Mouse (Mus musculus) thymus, postnatal 4 days (tissue): ENCODE measurements around the gene Arap1.

Experiments used
- DNase-seq: peaks from one replicate; pipeline ENCODE4 v3.0.0; 2021

The Arap1 gene

GRCm38 (mm10) chr7:101367901-101368852, 20.3 kb downstream of the Arap1 start:
- DNase-seq = no peak

- no peak for DNase-seq
These were observed 21.8 kb downstream of the Arap1 start for GRCm38 (mm10) chr7:101369666-101370065.

- DNase-seq = no peak
These were observed 25.2 kb downstream of the Arap1 start for GRCm38 (mm10) chr7:101373082-101373481.

- DNase-seq = no peak
These were observed 26.3 kb downstream of the Arap1 start for GRCm38 (mm10) chr7:101374155-101374554.

- DNase-seq = no peak
These were observed 29.0 kb downstream of the Arap1 start for GRCm38 (mm10) chr7:101376701-101377340.

- peak; percentile 86 for DNase-seq
These were observed 29.9 kb downstream of the Arap1 start for GRCm38 (mm10) chr7:101377741-101378262.

GRCm38 (mm10) chr7:101378285-101378684, 30.4 kb downstream of the Arap1 start:
- DNase-seq = peak; percentile 42

GRCm38 (mm10) chr7:101378796-101379465, 31.1 kb downstream of the Arap1 start:
- DNase-seq = peak; percentile 45

- no peak for DNase-seq
These were observed 31.9 kb downstream of the Arap1 start for GRCm38 (mm10) chr7:101379732-101380131.

GRCm38 (mm10) chr7:101381512-101381911, 33.6 kb downstream of the Arap1 start:
- DNase-seq = no peak

- no peak for DNase-seq
These were observed 34.5 kb downstream of the Arap1 start for GRCm38 (mm10) chr7:101382378-101382777.

- no peak for DNase-seq
These were observed 35.9 kb downstream of the Arap1 start for GRCm38 (mm10) chr7:101383756-101384155.

GRCm38 (mm10) chr7:101384931-101385330, 37.1 kb downstream of the Arap1 start:
- no peak for DNase-seq

GRCm38 (mm10) chr7:101385331-101385733, 37.5 kb downstream of the Arap1 start:
- DNase-seq = no peak

- no peak for DNase-seq
These were observed 38.1 kb downstream of the Arap1 start for GRCm38 (mm10) chr7:101385866-101386452.

- no peak for DNase-seq
These were observed 41.4 kb downstream of the Arap1 start for GRCm38 (mm10) chr7:101389256-101389655.

- no peak for DNase-seq
These were observed 44.1 kb downstream of the Arap1 start for GRCm38 (mm10) chr7:101391909-101392479.

GRCm38 (mm10) chr7:101393015-101393414, 45.1 kb downstream of the Arap1 start:
- no peak for DNase-seq

GRCm38 (mm10) chr7:101393694-101394504, 46.0 kb downstream of the Arap1 start:
- no peak for DNase-seq

- no peak for DNase-seq
These were observed 46.7 kb downstream of the Arap1 start for GRCm38 (mm10) chr7:101394569-101394968.

GRCm38 (mm10) chr7:101395471-101395870, 47.6 kb downstream of the Arap1 start:
- no peak for DNase-seq

- DNase-seq = no peak
These were observed 49.3 kb downstream of the Arap1 start for GRCm38 (mm10) chr7:101397175-101397574.
